Mouse (Mus musculus) midbrain, embryonic 11.5 days (tissue): ENCODE measurements around the gene Atg2a. TPM values are rescaled to one million over a fixed set of nuclear protein-coding genes. Genes with fewer than 3 reads are reported as not detected.
"Not testable (repeated sequence)": the region's sequence is repeated elsewhere in the genome, so short reads cannot be mapped to it uniquely, and the experiment has no call there.

Source experiments
- ATAC-seq: fragments of 200-750 bp; cut with Nextera tagmentation; 2 replicates; pipeline ENCODE4 v1.8.0; 2017; ENCODE audit warnings: moderate TSS enrichment, moderate library complexity; ENCODE audit not compliant: low FRiP score
- DNase-seq: peaks from one replicate; pipeline ENCODE4 v3.0.0; 2015; ENCODE audit warnings: low spot score; ENCODE audit errors: missing footprints
- H3K27ac ChIP-seq: fragments of 300-500 bp; sonication (generic); 2 replicates; pipeline ENCODE4 v1.5.1; 2014; ENCODE audit warnings: low read depth, low read length
- H3K27me3 ChIP-seq: fragments of 300-500 bp; sonication (generic); 2 replicates; pipeline ENCODE4 v1.6.1; 2014; ENCODE audit warnings: mild to moderate bottlenecking, low read length, moderate library complexity, mixed read lengths; ENCODE audit not compliant: control insufficient read depth, insufficient read depth
- H3K36me3 ChIP-seq: fragments of 300-500 bp; sonication (generic); 2 replicates; pipeline ENCODE4 v1.6.1; 2014; ENCODE audit warnings: mild to moderate bottlenecking, low read length, moderate library complexity, mixed read lengths; ENCODE audit not compliant: control insufficient read depth, insufficient read depth
- H3K4me1 ChIP-seq: fragments of 300-500 bp; sonication (generic); 2 replicates; pipeline ENCODE4 v1.6.1; 2014; ENCODE audit warnings: low read length; ENCODE audit not compliant: control insufficient read depth, insufficient read depth
- H3K4me2 ChIP-seq: fragments of 300-500 bp; sonication (generic); 2 replicates; pipeline ENCODE4 v1.6.1; 2014; ENCODE audit warnings: mild to moderate bottlenecking, moderate library complexity
- H3K4me3 ChIP-seq: fragments of 300-500 bp; sonication (generic); 2 replicates; pipeline ENCODE4 v1.5.1; 2014; ENCODE audit warnings: low read depth, low read length
- H3K9ac ChIP-seq: fragments of 300-500 bp; sonication (generic); 2 replicates; pipeline ENCODE4 v1.6.1; 2014; ENCODE audit warnings: low read length
- H3K9me3 ChIP-seq: fragments of 300-500 bp; sonication (generic); 2 replicates; pipeline ENCODE4 v1.6.1; 2016; ENCODE audit warnings: low read length; ENCODE audit not compliant: control insufficient read depth
- WGBS: fragments of 180-500 bp; shearing (Covaris S2); extraction: QIAGEN DNeasy Blood & Tissue Kit; methylation state at CpG from one replicate; pipeline ENCODE4 v1.1.7; 2014; 5-methylcytosine and 5-hydroxymethylcytosine counted together
- polyA plus RNA-seq: library from polyadenylated mRNA; unstranded; fragments of >200 nt; fragmentation: Nextera tagmentation; extraction: Ambion mirVana; gene quantifications from 2 replicates; pipeline ENCODE4 v1.2.1, GENCODE M21; 2014

Gene Atg2a
- polyA plus RNA-seq, 1 experiment from 2014 or later = 8.1 TPM

GRCm38 (mm10) chr19:6284502-6284901, 43.0 kb downstream of the Atg2a start:
- H3K27ac ChIP-seq = no peak overlapping the region
- no peak overlapping the region for H3K4me3 ChIP-seq
- no peak for DNase-seq
- H3K4me1 ChIP-seq = no peaks in the 10 kb centered on the region; the same call in 1 of the 2 replicates
- no peak overlapping the region for H3K9ac ChIP-seq
- WGBS = 87% methylated on average over 12 of the region's 12 CpGs
- no peak overlapping the region for H3K4me2 ChIP-seq
- no peaks in the 10 kb centered on the region for H3K9me3 ChIP-seq
- ATAC-seq = no peak
- H3K36me3 ChIP-seq = peaks cover 19% of the 10 kb centered on the region
- no peaks in the 10 kb centered on the region for H3K27me3 ChIP-seq

DNA sequence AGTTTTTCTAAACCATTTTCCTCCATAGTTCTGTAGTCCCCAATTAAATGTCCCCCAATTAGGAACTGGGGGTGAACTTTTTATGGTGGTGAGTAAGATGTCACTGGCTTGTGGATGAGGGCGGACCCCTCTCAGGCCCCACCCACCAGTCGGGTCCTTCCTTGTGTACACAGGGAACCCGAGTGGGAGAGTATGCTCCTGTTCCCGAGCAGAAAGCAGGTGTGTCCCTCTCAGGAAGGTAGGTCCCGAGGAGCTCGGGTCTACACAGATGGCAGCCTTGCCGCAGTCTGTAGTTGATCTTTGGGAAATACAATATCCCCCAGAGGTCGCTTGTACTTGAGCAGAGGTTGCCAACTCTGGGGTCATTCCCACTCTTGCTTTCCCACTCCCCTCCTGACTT, 43.8 kb downstream of the Atg2a start:
- DNase-seq (no peak), ATAC-seq (no peak)
- Histone ChIP-seq H3K9me3 (no peaks in the 10 kb centered on the region), H3K4me1 (no peaks in the 10 kb centered on the region), H3K4me3 (no peak overlapping the region), H3K36me3 (peaks cover 19% of the 10 kb centered on the region), H3K9ac (no peak overlapping the region), H3K4me2 (no peak overlapping the region), H3K27me3 (no peaks in the 10 kb centered on the region), H3K27ac (no peak overlapping the region)
- WGBS = 89% methylated on average over 8 of the region's 8 CpGs

DNA sequence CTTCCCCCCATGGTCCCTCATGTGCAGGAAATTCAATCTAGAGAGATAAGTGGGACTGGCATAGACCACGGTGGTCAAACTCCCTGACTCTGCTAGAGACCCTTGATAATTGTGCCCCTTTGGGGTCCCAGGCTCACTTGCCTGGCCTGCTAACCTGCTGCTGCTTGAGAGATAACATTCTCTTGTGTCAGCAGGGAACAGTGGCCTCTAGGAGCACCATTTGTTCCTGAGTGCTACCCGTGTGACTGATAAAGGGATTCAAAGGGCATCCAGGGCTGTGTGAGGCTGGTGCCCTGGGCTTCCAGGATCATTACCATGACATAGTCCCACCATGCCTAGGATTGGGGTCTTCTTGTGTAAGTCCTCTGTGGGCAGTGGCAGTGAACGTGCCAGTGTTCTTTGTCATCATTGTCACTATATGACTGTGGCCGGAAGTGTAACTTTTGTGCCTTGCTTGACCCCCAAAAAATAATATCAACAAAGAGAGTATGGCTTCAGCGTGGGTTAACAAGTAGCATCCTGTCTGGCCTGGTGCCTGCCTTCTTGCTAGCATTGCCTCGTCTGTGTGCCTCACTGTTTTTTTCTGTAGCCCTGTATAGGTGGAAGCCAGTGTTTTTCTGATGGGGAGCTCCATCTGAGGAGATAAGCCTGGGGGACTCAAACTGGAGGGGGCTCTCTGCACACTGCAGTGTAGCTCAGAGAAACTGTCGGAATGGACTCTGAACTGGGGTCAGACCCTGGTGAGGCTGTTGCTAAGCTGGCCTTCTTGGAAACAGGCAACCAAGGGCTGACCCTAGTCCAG, 44.4 kb downstream of the Atg2a start:
- H3K9ac ChIP-seq = no peak overlapping the region
- no peaks in the 10 kb centered on the region for H3K27me3 ChIP-seq
- H3K4me3 ChIP-seq = no peak overlapping the region
- no peaks in the 10 kb centered on the region for H3K9me3 ChIP-seq
- H3K4me1 ChIP-seq = no peaks in the 10 kb centered on the region
- DNase-seq = no peak
- ATAC-seq = no peak
- no peak overlapping the region for H3K4me2 ChIP-seq
- WGBS = 90% methylated on average over 7 of the region's 7 CpGs
- H3K36me3 ChIP-seq = peaks cover 19% of the 10 kb centered on the region
- no peak overlapping the region for H3K27ac ChIP-seq

GRCm38 (mm10) chr19:6286434-6287401, 45.2 kb downstream of the Atg2a start:
- H3K36me3 ChIP-seq = peaks cover 16% of the 10 kb centered on the region
- H3K9me3 ChIP-seq = no peaks in the 10 kb centered on the region
- no peak overlapping the region for H3K4me3 ChIP-seq
- no peak overlapping the region for H3K27ac ChIP-seq
- DNase-seq = no peak
- ATAC-seq = no peak
- no peak overlapping the region for H3K4me2 ChIP-seq
- no peaks in the 10 kb centered on the region for H3K4me1 ChIP-seq
- H3K27me3 ChIP-seq = no peaks in the 10 kb centered on the region
- H3K9ac ChIP-seq = no peak overlapping the region
- WGBS = 92% methylated on average over 19 of the region's 19 CpGs

DNA sequence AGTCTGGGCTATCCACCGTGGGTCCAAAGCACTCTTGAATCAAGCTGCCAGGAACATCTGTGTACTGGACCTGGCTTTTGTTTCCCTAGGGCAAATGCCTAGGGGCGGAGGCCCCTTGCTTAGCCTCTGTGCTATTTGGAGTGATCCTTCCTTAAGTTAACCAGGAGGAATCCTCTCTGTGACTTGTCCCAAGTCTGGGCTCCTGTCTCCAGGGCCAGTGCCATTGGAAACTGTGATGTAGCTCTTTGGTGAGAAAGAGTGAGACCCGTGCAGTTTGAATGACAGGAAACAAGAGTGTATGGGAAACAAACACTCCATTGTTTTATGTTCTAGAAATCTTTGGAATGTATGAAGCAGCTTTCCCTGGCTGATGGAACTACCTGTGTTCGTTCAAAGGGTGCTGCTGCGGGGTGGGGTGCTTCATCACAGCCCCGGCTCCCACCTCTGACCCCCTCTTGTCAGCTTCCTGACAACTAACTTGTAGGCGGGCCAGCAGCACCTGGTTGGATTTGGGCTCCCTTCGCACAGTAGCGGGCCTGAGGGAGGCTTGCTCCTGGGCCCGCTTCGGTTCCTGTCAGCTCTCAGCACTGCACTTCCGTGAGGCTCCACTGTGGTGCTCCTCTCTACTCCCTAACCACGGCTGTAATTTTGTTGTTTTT, 46.9 kb downstream of the Atg2a start:
- Histone ChIP-seq H3K27ac (no peak overlapping the region), H3K9ac (no peak overlapping the region), H3K4me2 (no peak overlapping the region), H3K9me3 (no peaks in the 10 kb centered on the region), H3K4me1 (no peaks in the 10 kb centered on the region), H3K4me3 (no peak overlapping the region), H3K27me3 (no peaks in the 10 kb centered on the region), H3K36me3 (peaks cover 10% of the 10 kb centered on the region)
- no peak for DNase-seq
- ATAC-seq = no peak
- 89% methylated on average over 13 of the region's 13 CpGs for WGBS

- no peaks in the 10 kb centered on the region for H3K9me3 ChIP-seq
- no peak overlapping the region for H3K27ac ChIP-seq
- no peak for ATAC-seq
- H3K4me3 ChIP-seq = no peak overlapping the region
- H3K36me3 ChIP-seq = peaks cover 11% of the 10 kb centered on the region
- no peaks in the 10 kb centered on the region for H3K4me1 ChIP-seq
- no peaks in the 10 kb centered on the region for H3K27me3 ChIP-seq
- 92% methylated on average over 14 of the region's 14 CpGs for WGBS
- no peak overlapping the region for H3K9ac ChIP-seq
- no peak overlapping the region for H3K4me2 ChIP-seq
- no peak for DNase-seq
Observed at GRCm38 (mm10) chr19:6289696-6290238, 48.3 kb downstream of the Atg2a start.

DNA sequence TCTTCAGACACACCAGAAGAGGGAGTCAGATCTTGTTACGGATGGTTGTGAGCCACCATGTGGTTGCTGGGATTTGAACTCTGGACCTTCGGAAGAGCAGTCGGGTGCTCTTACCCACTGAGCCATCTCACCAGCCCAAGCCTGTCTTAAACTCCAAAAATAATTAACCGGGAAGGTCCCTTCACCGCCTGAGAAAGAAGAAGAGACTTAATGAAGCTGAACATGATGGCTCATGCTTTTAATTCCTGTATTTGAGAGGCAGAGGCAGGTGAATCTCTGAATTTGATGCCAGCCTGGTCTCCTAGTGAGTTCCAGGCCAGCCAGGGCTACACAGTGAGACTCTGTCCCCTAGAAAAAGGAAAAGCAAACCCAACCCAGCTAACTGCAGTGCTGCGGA, 49.2 kb downstream of the Atg2a start:
- H3K27ac ChIP-seq, H3K4me2 ChIP-seq, H3K4me3 ChIP-seq, ATAC-seq, H3K4me1 ChIP-seq, H3K36me3 ChIP-seq, H3K27me3 ChIP-seq, DNase-seq, H3K9me3 ChIP-seq, H3K9ac ChIP-seq: not testable (repeated sequence)
- 94% methylated on average over 5 of the region's 6 CpGs for WGBS

- H3K36me3 ChIP-seq = peaks cover 7% of the 10 kb centered on the region; the same call in 1 of the 2 replicates
- ATAC-seq = no peak
- WGBS = 72% methylated on average over 10 of the region's 10 CpGs
Observed at GRCm38 (mm10) chr19:6291117-6291781, 49.8 kb downstream of the Atg2a start.

More at GRCm38 (mm10) chr19:6291117-6291781, 49.8 kb downstream of the Atg2a start:
- H3K27ac ChIP-seq = no peak overlapping the region; the same call in 1 of the 2 replicates
- H3K9me3 ChIP-seq = no peaks in the 10 kb centered on the region
- H3K4me3 ChIP-seq = no peak overlapping the region
- H3K27me3 ChIP-seq = no peaks in the 10 kb centered on the region
- DNase-seq = no peak
- H3K4me2 ChIP-seq = no peak overlapping the region
- no peak overlapping the region for H3K9ac ChIP-seq
- no peaks in the 10 kb centered on the region for H3K4me1 ChIP-seq
